Mouse (Mus musculus) R1 (cell line): ENCODE data around the gene Ear1.
"Not testable (repeated sequence)": the region's sequence is repeated elsewhere in the genome, so short reads cannot be mapped to it uniquely, and the experiment has no call there.

Experiments
- DNase-seq: peaks from one replicate; pipeline ENCODE4 v3.0.0-alpha.2; 2018; ENCODE audit warnings: low read depth, low spot score

Ear1 gene

GRCm38 (mm10) chr14:43875417-43875816, at the start of gene Ear1:
Gene Ear1, minus strand, starts transcription at chr14:43875517.
- DNase-seq: not testable (repeated sequence)

- peak; percentile 78 for DNase-seq
Observed at GRCm38 (mm10) chr14:43924688-43925403, 49.5 kb upstream of the Ear1 start, which contains the start of gene Gm8113. Gene Gm8113, plus strand, starts transcription at chr14:43925390.

GRCm38 (mm10) chr14:43923459-43923858, 48.1 kb upstream of the Ear1 start, which contains the start of gene Ear10:
Gene Ear10, minus strand, starts transcription at chr14:43923559.
- not testable (repeated sequence) for DNase-seq

DNA sequence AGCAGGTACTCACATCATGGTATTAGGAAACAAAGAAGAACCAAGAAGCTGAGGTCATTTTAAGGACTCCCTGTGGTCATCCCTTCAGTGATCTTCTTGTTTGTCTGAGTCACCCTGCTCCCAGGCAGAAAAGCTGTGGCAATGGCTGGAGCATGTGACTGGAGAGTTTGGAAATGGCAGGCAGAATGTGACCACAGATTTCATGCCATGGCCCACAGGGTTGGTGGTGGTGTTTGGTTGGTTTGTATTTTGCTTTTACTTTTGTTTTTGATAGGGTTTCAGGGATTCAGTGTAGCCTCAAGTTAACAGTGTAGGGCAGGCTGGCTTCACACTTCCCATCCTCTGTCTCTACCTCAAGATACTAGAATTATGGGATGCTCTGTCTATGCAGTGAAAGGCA, 42.9 kb upstream of the Ear1 start:
- not testable (repeated sequence) for DNase-seq

DNA sequence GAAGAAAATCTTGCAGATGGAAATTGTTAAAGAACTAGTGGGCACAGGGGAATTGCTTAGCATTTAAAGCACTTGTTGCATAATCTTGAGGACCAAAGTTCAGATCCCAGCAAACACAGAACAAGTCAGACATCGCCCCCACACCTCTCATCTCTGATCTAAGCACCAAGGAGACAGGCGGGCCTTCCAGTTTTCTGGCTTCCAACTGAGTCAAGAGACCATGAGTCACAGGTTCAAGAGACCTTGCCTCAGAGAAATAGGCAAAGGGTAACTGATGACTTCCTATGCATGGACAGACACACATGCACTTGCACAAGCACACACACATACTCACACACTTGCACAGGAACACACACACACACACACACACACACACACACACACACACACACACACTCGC, 23.3 kb upstream of the Ear1 start:
- DNase-seq: not testable (repeated sequence)

DNA sequence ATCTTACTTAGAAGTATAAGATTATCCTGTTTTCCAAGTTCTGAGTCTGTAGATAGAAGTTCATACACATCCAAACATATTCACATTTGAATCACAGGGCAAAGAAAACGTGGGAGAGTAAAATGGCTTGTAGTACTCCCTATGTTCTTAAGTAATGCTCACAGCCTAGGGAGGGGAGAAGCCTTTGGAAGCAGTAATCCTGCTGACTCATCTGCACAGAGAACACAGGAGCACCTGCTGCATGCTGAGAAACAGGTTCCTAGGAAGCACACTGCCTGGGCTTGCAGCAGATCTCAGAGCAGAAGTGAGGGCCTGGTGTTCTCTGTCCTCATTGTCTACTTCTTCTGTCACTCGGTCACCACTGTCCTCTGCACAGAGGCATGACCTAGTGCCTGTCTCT, 20.0 kb upstream of the Ear1 start:
- DNase-seq: not testable (repeated sequence)

DNA sequence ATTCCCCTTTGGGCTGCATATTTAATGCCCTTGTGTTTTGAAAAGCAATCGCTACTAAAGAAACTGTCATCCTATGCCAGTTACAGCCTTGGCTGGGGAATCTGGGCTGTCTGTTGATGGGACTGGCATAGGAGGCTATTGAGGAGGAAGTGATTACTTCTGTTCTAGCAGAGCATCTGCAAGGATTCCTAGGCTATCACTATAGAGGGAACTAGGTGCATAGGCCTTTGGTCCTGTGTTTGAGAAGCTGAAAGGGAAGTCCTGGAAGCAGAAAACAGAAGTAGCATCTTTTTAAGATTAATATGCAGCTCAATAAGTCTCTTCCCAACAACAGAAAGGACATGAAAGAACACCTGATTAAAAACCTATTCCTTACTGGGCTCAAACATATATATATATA, 16.0 kb upstream of the Ear1 start:
- not testable (repeated sequence) for DNase-seq

DNA sequence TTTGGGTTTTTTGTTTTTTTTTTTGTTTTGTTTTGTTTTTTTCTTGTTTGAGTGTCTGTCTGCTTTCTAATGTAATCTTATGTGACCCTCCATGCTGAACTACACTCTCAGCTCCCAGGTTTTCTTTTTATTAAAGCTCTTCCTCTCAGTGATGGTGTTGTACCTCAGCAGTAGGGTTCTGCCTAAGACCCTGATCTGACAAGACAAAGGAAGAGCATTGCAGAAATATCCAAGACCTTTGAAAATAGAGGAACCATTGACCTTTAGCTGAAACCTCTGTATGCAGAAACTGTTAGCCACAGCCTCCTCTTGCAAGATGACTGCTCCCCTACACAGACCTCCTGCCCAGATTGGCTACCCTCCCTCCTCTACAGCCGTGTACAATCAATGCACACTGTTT, 10.9 kb upstream of the Ear1 start:
- not testable (repeated sequence) for DNase-seq

GRCm38 (mm10) chr14:43879966-43880545, 4.7 kb upstream of the Ear1 start:
- DNase-seq: not testable (repeated sequence)

DNA sequence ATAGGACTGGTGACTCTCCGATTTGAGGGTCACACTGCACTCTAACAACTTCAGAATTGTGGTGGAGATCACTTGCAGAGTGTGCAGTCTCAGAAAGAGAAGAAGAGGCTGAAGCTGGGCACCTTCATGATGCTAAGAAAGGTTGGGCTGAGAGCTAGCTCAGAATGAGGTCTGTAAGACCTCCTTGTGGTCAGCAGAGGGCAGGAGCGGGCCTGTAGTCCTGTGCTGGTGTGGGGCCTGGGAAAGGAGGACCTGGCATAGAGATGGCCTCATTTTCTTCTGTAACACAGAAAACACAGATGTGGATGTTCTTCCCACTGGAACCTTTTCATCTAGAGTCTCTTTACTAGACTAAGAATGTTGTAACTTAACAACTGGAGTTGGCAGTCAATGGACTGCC, 2.5 kb upstream of the Ear1 start:
- not testable (repeated sequence) for DNase-seq

GRCm38 (mm10) chr14:43874862-43875261, 455 bp downstream of the Ear1 start:
- not testable (repeated sequence) for DNase-seq

DNA sequence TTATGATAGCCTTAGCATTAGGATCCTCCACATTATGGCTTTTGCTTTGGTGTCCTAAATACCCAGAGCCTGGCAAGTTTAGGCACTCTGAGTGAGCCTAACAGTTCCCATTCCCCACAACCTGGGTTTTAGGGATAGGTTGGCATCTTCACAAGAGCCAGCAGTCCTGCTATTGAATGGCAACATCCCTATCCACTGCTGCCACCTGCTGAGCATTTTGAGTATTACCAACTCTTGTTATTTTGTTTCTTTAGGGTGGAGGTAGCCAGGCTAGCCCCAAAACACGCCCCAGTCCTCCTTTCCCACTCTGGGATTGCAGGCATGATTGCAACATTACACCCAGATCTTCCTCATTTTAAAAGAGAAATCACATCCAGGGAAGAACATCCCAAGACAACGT, 14.8 kb downstream of the Ear1 start:
- DNase-seq: peak; percentile 27

DNA sequence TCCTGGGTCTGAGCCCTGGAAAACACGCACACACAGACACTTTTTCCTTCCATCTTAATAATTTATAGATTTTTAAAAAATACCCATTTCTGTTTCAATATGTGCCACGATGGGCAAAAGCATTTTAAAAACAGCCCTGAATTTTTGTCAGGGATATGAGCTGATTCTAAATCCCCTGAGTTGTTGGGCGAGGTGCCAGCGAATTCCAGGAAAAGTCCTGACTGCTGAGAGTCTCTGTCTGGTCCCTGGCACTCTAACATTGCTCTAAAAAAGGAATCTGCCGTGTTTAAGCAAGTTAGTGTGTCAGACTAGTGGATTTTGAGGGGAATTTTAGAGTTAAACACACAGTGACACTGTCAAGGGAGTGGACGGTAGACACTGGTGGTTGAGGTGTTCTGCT, 15.9 kb downstream of the Ear1 start:
- not testable (repeated sequence) for DNase-seq

DNA sequence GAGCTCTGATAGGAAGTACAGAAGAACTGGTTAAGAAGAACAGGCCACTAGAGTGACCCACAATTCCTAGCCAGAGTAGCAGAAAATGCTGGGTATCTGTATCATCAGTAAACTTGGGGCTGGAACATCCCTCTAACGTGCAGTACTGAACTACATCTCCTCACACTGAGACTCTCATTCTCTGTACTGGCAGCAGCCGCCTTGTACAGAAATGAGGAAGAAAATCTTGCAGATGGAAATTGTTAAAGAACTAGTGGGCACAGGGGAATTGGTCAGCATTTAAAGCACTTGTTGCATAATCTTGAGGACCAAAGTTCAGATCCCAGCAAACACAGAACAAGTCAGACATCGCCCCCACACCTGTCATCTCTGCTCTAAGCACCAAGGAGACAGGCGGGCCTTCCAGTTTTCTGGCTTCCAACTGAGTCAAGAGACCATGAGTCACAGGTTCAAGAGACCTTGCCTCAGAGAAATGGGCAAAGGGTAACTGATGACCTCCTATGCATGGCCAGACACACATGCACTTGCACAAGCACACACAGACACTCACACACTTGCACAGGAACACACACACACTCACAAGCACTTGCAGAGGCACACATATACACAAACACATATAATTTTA, 31.3 kb downstream of the Ear1 start:
- not testable (repeated sequence) for DNase-seq

GRCm38 (mm10) chr14:43840976-43841375, 34.3 kb downstream of the Ear1 start:
- DNase-seq: peak; percentile 2

GRCm38 (mm10) chr14:43835366-43835765, 40.0 kb downstream of the Ear1 start:
- not testable (repeated sequence) for DNase-seq

GRCm38 (mm10) chr14:43830385-43830784, 44.9 kb downstream of the Ear1 start:
- not testable (repeated sequence) for DNase-seq

- not testable (repeated sequence) for DNase-seq
Observed at GRCm38 (mm10) chr14:43824176-43824575, 51.1 kb downstream of the Ear1 start.

GRCm38 (mm10) chr14:43821869-43822268, 53.4 kb downstream of the Ear1 start:
- not testable (repeated sequence) for DNase-seq

GRCm38 (mm10) chr14:43812458-43812857, 62.9 kb downstream of the Ear1 start:
- DNase-seq: peak; percentile 86

- not testable (repeated sequence) for DNase-seq
Observed at GRCm38 (mm10) chr14:43808142-43808541, 67.2 kb downstream of the Ear1 start.

GRCm38 (mm10) chr14:43804435-43804834, 70.9 kb downstream of the Ear1 start:
- DNase-seq: not testable (repeated sequence)
